Mouse (Mus musculus) erythroblast, adult 5-6 weeks (primary cell): ENCODE measurements around the gene Brd2. TPM values are rescaled to one million over a fixed set of nuclear protein-coding genes. Genes with fewer than 3 reads are reported as not detected.

Experiments
- ATAC-seq: replicated peaks from 2 replicates; pipeline ENCODE4 v1.8.0; 2016; ENCODE audit warnings: moderate number of reproducible peaks, mild to moderate bottlenecking, moderate TSS enrichment, inconsistent platforms; ENCODE audit not compliant: poor library complexity, low FRiP score, severe bottlenecking
- total RNA-seq, 2 experiments: library from RNA; stranded (forward) in 1 of 2; stranded (reverse) in 1 of 2; fragments of 150-400 nt in 1 of 2; fragments of 200-764, 138-1000 nt in 1 of 2; gene quantifications; 2 replicates each; pipeline versions ENCODE4 v1.2.3 to v1.2.4; 2015 to 2017; ENCODE audit warnings: low replicate concordance in 2 of 2

Gene Brd2
- total RNA-seq, 2 experiments from 2014 or later: 36.1 to 135 TPM

- ATAC-seq: no peak
Observed at GRCm38 (mm10) chr17:34094283-34095035, 28.0 kb downstream of the Brd2 start.

DNA sequence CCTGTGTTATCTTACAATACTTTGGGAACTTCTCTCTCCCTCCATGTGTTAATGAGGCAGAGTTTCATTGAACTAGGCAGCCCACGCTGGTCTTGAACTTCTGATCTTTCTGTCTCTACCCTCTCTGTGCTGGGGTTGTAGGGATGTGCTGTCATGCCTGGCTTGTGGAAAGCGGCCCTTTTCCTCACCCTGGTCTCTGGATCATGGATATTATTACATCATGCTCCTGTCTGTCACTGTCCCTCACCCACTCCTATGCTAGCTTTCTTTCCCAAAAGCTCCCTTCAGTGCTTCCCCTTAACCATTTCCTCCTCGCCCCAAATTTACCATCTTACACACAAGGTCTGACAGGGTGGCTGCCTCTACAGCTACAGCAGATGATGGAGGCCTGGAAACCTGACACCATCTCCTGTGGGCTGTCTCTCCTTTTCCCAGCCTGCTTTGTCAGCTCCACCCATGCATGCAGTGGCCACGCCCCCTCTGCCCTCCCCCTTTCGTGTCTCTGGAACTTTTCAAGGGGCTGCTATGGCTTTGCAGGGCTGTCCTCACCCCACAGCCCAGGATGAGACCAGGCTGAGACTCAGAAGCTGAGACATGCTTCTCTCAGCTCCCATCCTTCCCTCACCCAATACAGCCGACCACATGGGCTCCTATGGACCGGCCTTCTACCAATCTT, 29.1 kb downstream of the Brd2 start:
- no peak for ATAC-seq

GRCm38 (mm10) chr17:34092197-34092875, 30.1 kb downstream of the Brd2 start, which contains the start of gene H2-Oa:
TSS of gene H2-Oa (plus strand) at chr17:34092340.
- ATAC-seq: no peak

GRCm38 (mm10) chr17:34090923-34091322, 31.5 kb downstream of the Brd2 start:
- no peak for ATAC-seq

GRCm38 (mm10) chr17:34088124-34088523, 34.3 kb downstream of the Brd2 start:
- ATAC-seq: no peak

DNA sequence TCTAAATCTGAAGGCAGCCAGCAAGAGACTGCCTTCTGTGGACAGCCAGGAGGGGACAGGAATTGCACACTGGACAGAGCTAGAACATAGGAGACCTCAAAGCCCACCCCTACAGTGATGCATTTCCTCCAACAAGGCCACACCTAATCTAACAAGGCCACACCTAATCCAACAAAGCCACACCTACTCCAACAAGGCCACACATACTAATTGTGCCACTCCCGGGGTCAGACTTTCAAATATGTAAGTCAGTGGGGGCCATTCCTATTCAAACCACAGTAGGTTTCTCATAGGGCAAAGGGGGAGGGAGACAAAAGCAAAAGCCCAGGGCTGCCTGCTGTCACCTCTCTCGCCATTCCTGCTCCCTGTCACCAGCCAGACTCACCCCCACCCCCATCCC, 35.0 kb downstream of the Brd2 start:
- no peak for ATAC-seq

DNA sequence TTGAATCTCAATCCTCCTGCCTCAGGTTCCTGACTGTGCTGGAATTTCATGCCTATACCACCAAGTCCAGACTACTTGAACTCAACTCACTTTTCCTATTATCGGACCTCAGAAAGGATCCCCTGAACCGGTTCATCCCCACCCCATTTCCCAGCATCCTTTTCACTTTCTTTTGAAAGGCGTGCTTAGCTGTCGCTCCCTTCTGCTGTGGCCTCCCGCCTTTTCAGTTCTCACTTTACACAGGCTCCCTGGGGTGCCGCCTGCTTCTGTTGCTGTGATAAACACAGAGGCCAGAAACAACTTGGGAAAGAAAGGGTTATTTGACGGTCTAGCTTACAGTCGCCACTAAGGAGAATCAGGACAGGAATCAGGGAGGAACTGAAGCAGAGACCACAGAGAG, 39.3 kb downstream of the Brd2 start:
- no peak for ATAC-seq

DNA sequence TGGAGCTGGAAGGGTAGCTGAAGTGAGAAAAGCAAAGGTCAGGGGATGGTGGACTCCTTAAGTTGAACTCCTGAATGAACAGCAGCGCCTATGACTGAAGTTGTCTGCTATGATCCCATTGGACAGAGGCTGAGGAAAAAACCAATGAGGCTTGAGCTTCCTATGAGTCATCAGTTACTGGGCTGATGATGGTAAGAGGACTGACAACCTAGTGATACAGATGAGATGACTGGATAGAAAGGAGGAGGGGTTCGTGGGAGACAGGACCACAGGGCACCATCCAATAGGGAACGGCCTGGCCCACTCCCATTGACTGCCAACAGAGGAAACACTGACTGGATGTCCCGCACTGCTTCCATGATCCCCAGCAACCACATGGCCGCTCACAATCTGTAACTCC, 42.8 kb downstream of the Brd2 start:
- no peak for ATAC-seq

DNA sequence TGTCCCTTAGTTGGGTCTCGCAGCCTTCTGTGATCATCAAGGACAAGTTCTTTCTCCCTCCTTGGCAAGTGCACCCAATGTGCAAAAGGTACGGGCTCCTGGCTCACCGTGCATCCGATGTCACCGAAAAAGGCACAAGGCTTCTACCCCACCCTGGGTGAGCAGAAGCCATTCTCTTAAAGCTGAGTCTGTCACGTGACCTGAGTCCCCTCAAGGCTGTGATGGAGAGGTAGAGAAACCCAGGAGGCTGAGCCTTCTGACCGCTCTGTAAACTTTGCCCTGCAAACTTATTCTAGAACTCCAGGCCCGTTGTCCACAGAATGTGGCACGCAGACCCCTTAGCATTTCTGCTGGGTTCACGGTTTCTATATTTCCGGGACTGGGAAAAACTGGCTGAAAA, 43.4 kb downstream of the Brd2 start:
- ATAC-seq: no peak

DNA sequence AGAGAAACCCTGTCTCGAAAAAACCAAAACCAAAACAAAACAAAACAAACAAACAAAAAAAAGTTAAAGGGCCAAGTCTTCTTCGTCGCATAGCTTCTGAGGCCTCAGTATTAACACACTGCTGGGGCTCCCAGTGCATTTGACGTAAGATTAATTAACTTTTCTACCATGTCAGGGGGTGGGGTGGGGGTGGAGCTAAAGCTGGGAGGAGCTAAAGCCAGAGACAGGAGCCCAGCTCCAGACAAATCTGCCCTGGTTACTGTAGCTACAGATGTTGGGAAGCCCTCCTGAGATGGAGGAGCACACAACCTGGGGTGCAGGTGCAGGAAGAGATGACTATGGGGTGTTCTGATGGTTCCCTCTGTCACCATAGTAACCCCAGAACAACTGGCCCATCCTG, 44.3 kb downstream of the Brd2 start:
- ATAC-seq: no peak

DNA sequence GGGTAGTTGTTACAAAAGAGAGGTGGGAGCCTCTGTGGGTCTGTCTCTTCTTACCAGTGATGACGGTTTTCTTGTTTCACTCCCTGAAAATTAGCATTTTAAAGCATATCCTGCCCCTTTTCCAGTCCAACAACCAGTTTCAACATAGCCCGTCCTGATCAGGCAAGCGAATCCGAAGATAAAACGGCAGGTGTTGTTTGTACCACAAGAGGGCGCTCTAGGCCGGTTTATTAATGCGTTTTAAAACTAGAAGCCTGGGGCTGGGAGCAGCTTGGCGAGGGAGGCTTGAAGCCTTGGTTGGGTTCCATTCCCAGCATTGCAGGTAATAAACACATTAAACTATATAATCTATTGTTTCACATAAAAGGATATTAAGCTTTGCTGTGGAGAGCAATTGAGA, 44.9 kb downstream of the Brd2 start:
- ATAC-seq: peak; percentile 69

GRCm38 (mm10) chr17:34075271-34075670, 47.2 kb downstream of the Brd2 start:
- ATAC-seq: 0 out of 2 replicates have a peak, but pooled peaks have one; percentile 61

DNA sequence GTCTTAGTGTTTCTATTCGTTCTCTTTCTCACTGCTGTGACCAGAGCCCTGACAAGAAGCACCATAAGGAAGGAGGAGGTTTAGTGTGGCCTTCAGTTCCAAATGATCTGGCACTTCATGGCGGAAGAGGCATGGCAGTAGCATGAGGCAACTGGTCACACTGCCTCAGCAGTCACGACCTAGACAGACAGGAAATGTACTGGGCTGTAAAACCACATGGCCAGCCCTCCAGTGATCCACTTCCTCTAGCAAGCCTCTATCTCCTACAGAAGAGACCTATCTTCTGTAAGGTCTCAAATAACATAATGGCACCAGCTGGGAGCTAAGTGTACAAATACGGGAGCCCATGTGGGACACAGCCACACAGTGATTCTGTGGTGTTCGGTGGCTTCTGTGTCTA, 50.3 kb downstream of the Brd2 start:
- ATAC-seq: no peak

DNA sequence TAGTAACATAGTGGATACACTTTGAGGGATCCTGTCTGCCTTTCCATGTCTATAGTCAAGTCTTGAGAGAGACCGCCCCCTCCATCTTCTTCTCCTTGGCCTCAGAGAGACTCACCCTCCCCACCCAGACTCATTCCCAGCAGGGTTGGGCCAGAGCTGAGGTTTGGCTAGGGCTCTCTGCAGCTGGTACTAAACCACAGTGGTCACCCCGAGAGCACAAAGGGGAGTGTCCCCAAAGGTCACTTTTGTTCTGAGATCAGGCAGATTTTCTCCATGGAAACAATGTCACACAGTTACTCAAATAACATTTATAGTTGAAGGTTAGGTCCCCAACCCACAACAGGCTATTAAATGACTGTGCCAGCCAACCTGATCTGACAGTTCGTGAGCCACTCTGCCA, 53.6 kb downstream of the Brd2 start:
- no peak for ATAC-seq

Other genes starting within 250 kb of the Brd2 start
Only the 30 nearest of the 32 such genes appear.
- 5.0 and 17.6 TPM in 2 replicates for gene Kifc1, start 232.0 kb downstream of the Brd2 start, total RNA-seq (2015; ENCODE audit: low replicate concordance)
- gene Kifc1, start 232.0 kb downstream of the Brd2 start, total RNA-seq (2017; ENCODE audit: low replicate concordance): 47.5 and 80.7 TPM in 2 replicates
- gene Platr17, start 217.5 kb downstream of the Brd2 start, total RNA-seq (2015; ENCODE audit: low replicate concordance): not detected in 2 replicates
- 9.7 TPM in 1 of 2 replicates, not detected in the other for gene Platr17, start 217.5 kb downstream of the Brd2 start, total RNA-seq (2017; ENCODE audit: low replicate concordance)
- 12.1 and 14.2 TPM in 2 replicates for gene Daxx, start 213.2 kb downstream of the Brd2 start, total RNA-seq (2015; ENCODE audit: low replicate concordance)
- gene Daxx, start 213.2 kb downstream of the Brd2 start, total RNA-seq (2017; ENCODE audit: low replicate concordance): 20.4 and 21.7 TPM in 2 replicates
- gene Tapbp, start 206.7 kb downstream of the Brd2 start, total RNA-seq (2015; ENCODE audit: low replicate concordance): 30.7 and 30.9 TPM in 2 replicates
- 34.3 and 39.6 TPM in 2 replicates for gene Tapbp, start 206.7 kb downstream of the Brd2 start, total RNA-seq (2017; ENCODE audit: low replicate concordance)
- 4.0 and 7.9 TPM in 2 replicates for gene Zbtb22, start 206.7 kb downstream of the Brd2 start, total RNA-seq (2015; ENCODE audit: low replicate concordance)
- 8.8 and 10.3 TPM in 2 replicates for gene Zbtb22, start 206.7 kb downstream of the Brd2 start, total RNA-seq (2017; ENCODE audit: low replicate concordance)
- 5.2 and 6.1 TPM in 2 replicates for gene Rgl2, start 193.1 kb downstream of the Brd2 start, total RNA-seq (2015; ENCODE audit: low replicate concordance)
- 5.6 and 9.7 TPM in 2 replicates for gene Rgl2, start 193.1 kb downstream of the Brd2 start, total RNA-seq (2017; ENCODE audit: low replicate concordance)
- 15.9 and 38.0 TPM in 2 replicates for gene Pfdn6, start 182.3 kb downstream of the Brd2 start, total RNA-seq (2015; ENCODE audit: low replicate concordance)
- 22.9 TPM in 2 replicates for gene Pfdn6, start 182.3 kb downstream of the Brd2 start, total RNA-seq (2017; ENCODE audit: low replicate concordance)
- gene Wdr46, start 182.0 kb downstream of the Brd2 start, total RNA-seq (2015; ENCODE audit: low replicate concordance): 4.0 and 15.9 TPM in 2 replicates
- 7.5 and 8.5 TPM in 2 replicates for gene Wdr46, start 182.0 kb downstream of the Brd2 start, total RNA-seq (2017; ENCODE audit: low replicate concordance)
- gene B3galt4, start 171.1 kb downstream of the Brd2 start, total RNA-seq (2015; ENCODE audit: low replicate concordance): not detected in 2 replicates
- 0.70 and 0.94 TPM in 2 replicates for gene B3galt4, start 171.1 kb downstream of the Brd2 start, total RNA-seq (2017; ENCODE audit: low replicate concordance)
- 8.2 and 11.3 TPM in 2 replicates for gene Vps52, start 166.8 kb downstream of the Brd2 start, total RNA-seq (2015; ENCODE audit: low replicate concordance)
- gene Vps52, start 166.8 kb downstream of the Brd2 start, total RNA-seq (2017; ENCODE audit: low replicate concordance): 13.0 and 17.0 TPM in 2 replicates
- 758 and 917 TPM in 2 replicates for gene Rps18, start 166.6 kb downstream of the Brd2 start, total RNA-seq (2015; ENCODE audit: low replicate concordance)
- gene Rps18, start 166.6 kb downstream of the Brd2 start, total RNA-seq (2017; ENCODE audit: low replicate concordance): 207 and 301 TPM in 2 replicates
- gene H2-K1, start 122.3 kb downstream of the Brd2 start, total RNA-seq (2015; ENCODE audit: low replicate concordance): 177 and 273 TPM in 2 replicates
- 97.6 and 121 TPM in 2 replicates for gene H2-K1, start 122.3 kb downstream of the Brd2 start, total RNA-seq (2017; ENCODE audit: low replicate concordance)
- 1.9 and 9.2 TPM in 2 replicates for gene Ring1, start 98.0 kb downstream of the Brd2 start, total RNA-seq (2015; ENCODE audit: low replicate concordance)
- 2.0 and 2.8 TPM in 2 replicates for gene Ring1, start 98.0 kb downstream of the Brd2 start, total RNA-seq (2017; ENCODE audit: low replicate concordance)
- gene H2-Ke6, start 94.6 kb downstream of the Brd2 start, total RNA-seq (2015; ENCODE audit: low replicate concordance): 26.5 and 50.7 TPM in 2 replicates
- gene H2-Ke6, start 94.6 kb downstream of the Brd2 start, total RNA-seq (2017; ENCODE audit: low replicate concordance): 15.0 and 17.8 TPM in 2 replicates
- not detected in 2 replicates for gene Slc39a7, start 91.0 kb downstream of the Brd2 start, total RNA-seq (2015; ENCODE audit: low replicate concordance)
- 11.5 and 16.6 TPM in 2 replicates for gene Slc39a7, start 91.0 kb downstream of the Brd2 start, total RNA-seq (2017; ENCODE audit: low replicate concordance)
- gene Rxrb, start 90.8 kb downstream of the Brd2 start, total RNA-seq (2015; ENCODE audit: low replicate concordance): 7.1 and 8.3 TPM in 2 replicates
- gene Rxrb, start 90.8 kb downstream of the Brd2 start, total RNA-seq (2017; ENCODE audit: low replicate concordance): 10.7 and 12.0 TPM in 2 replicates
- gene Col11a2, start 83.2 kb downstream of the Brd2 start, total RNA-seq (2015; ENCODE audit: low replicate concordance): 1.3 TPM in 1 of 2 replicates, not detected in the other
- 4.3 and 7.0 TPM in 2 replicates for gene Col11a2, start 83.2 kb downstream of the Brd2 start, total RNA-seq (2017; ENCODE audit: low replicate concordance)
- gene H2-Oa, start 30.3 kb downstream of the Brd2 start, total RNA-seq (2015; ENCODE audit: low replicate concordance): 0.84 and 7.9 TPM in 2 replicates
- gene H2-Oa, start 30.3 kb downstream of the Brd2 start, total RNA-seq (2017; ENCODE audit: low replicate concordance): 1.1 TPM in 1 of 2 replicates, not detected in the other
- gene H2-DMa, start 3.1 kb downstream of the Brd2 start, total RNA-seq (2015; ENCODE audit: low replicate concordance): 15.9 and 37.5 TPM in 2 replicates
- gene H2-DMa, start 3.1 kb downstream of the Brd2 start, total RNA-seq (2017; ENCODE audit: low replicate concordance): 11.7 and 13.3 TPM in 2 replicates
- gene H2-DMb2, start 20.7 kb upstream of the Brd2 start, total RNA-seq (2015; ENCODE audit: low replicate concordance): 2.5 TPM in 1 of 2 replicates, not detected in the other
- gene H2-DMb2, start 20.7 kb upstream of the Brd2 start, total RNA-seq (2017; ENCODE audit: low replicate concordance): 3.2 and 3.6 TPM in 2 replicates
- gene H2-DMb1, start 30.4 kb upstream of the Brd2 start, total RNA-seq (2015; ENCODE audit: low replicate concordance): 6.1 and 9.6 TPM in 2 replicates
- 7.1 and 15.8 TPM in 2 replicates for gene H2-DMb1, start 30.4 kb upstream of the Brd2 start, total RNA-seq (2017; ENCODE audit: low replicate concordance)
- 6.9 and 12.1 TPM in 2 replicates for gene Tap1, start 64.9 kb upstream of the Brd2 start, total RNA-seq (2015; ENCODE audit: low replicate concordance)
- 13.3 and 24.7 TPM in 2 replicates for gene Tap1, start 64.9 kb upstream of the Brd2 start, total RNA-seq (2017; ENCODE audit: low replicate concordance)
- 16.1 and 55.0 TPM in 2 replicates for gene Psmb9, start 65.1 kb upstream of the Brd2 start, total RNA-seq (2015; ENCODE audit: low replicate concordance)
- gene Psmb9, start 65.1 kb upstream of the Brd2 start, total RNA-seq (2017; ENCODE audit: low replicate concordance): 17.2 and 29.1 TPM in 2 replicates
- gene Psmb8, start 75.1 kb upstream of the Brd2 start, total RNA-seq (2015; ENCODE audit: low replicate concordance): 35.5 and 50.4 TPM in 2 replicates
- 34.0 and 37.2 TPM in 2 replicates for gene Psmb8, start 75.1 kb upstream of the Brd2 start, total RNA-seq (2017; ENCODE audit: low replicate concordance)
- gene Tap2, start 80.9 kb upstream of the Brd2 start, total RNA-seq (2015; ENCODE audit: low replicate concordance): 0.38 and 5.2 TPM in 2 replicates
- gene Tap2, start 80.9 kb upstream of the Brd2 start, total RNA-seq (2017; ENCODE audit: low replicate concordance): 7.8 and 11.2 TPM in 2 replicates
- gene H2-Ob, start 116.3 kb upstream of the Brd2 start, total RNA-seq (2015; ENCODE audit: low replicate concordance): 4.8 and 8.1 TPM in 2 replicates
- gene H2-Ob, start 116.3 kb upstream of the Brd2 start, total RNA-seq (2017; ENCODE audit: low replicate concordance): 1.4 TPM in 1 of 2 replicates, not detected in the other
- 60.8 and 138 TPM in 2 replicates for gene H2-Ab1, start 135.1 kb upstream of the Brd2 start, total RNA-seq (2015; ENCODE audit: low replicate concordance)
- gene H2-Ab1, start 135.1 kb upstream of the Brd2 start, total RNA-seq (2017; ENCODE audit: low replicate concordance): 38.6 and 79.7 TPM in 2 replicates
- gene H2-Aa, start 165.2 kb upstream of the Brd2 start, total RNA-seq (2015; ENCODE audit: low replicate concordance): 92.2 and 127 TPM in 2 replicates
- 32.1 and 32.2 TPM in 2 replicates for gene H2-Aa, start 165.2 kb upstream of the Brd2 start, total RNA-seq (2017; ENCODE audit: low replicate concordance)
- gene H2-Eb1, start 183.2 kb upstream of the Brd2 start, total RNA-seq (2015; ENCODE audit: low replicate concordance): 6.5 and 9.8 TPM in 2 replicates
- gene H2-Eb1, start 183.2 kb upstream of the Brd2 start, total RNA-seq (2017; ENCODE audit: low replicate concordance): 15.9 and 53.1 TPM in 2 replicates
- not detected in 2 replicates for gene H2-Eb2, start 203.0 kb upstream of the Brd2 start, total RNA-seq (2015; ENCODE audit: low replicate concordance)
- gene H2-Eb2, start 203.0 kb upstream of the Brd2 start, total RNA-seq (2017; ENCODE audit: low replicate concordance): not detected in 2 replicates